Mouse (Mus musculus) embryonic fibroblast, embryonic 13.5 days (primary cell): ENCODE results near the gene Pltp.

Experiments
- CTCF ChIP-seq: IDR thresholded peaks from 2 replicates; pipeline ENCODE4 v1.5.1; 2011; ENCODE audit warnings: mild to moderate bottlenecking, control low read depth, low read length, moderate library complexity, borderline replicate concordance; ENCODE audit not compliant: insufficient read depth
- POLR2A ChIP-seq: IDR thresholded peaks from 2 replicates; pipeline ENCODE4 v1.6.1; 2011; ENCODE audit warnings: low read depth, mild to moderate bottlenecking, control low read depth, low read length, moderate library complexity

DNA sequence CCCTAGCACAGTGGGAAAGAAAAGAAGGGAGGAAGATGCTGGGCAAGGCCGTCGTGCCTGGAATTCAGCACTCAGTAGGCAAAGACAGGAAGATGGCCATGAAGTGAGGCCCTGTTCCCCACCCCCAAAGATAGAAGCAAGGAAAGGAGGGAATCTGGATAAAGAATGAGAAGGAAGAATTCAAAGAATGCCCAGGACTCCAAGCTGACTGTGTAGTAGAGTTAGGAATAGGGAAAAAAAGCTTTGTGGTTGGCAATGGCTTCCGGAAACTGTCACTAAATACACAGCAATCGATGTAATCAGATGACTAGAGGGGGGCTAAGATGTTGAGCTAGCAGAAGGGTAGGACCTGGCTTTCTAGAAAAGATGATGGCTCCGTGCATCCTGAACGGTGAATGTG, 40.3 kb downstream of the Pltp start:
- TF ChIP-seq CTCF = no peak
- no peak for TF ChIP-seq POLR2A
